Comparison of ENCODE assay signal across 8 mouse cellular contexts in genomic region chr2:33543429-33544202, GRCm38 (mm10).
DNase-seq lines count a peak whose midpoint lies in the region; ATAC-seq and TF ChIP-seq lines count a peak whose summit lies in the region.

No protein-coding gene starts in this region.

- H3K27me3 ChIP-seq in intestine, embryonic 14.5 days (replicated peaks; ENCODE audit: control insufficient read depth, insufficient read depth, low read length), result peaks cover 56% of the 10 kb centered on the region
- H3K27me3 ChIP-seq in limb, embryonic 12.5 days, result peaks cover 60% of the 10 kb centered on the region

- H3K4me3 ChIP-seq in embryonic fibroblast, embryonic 13.5 days (ENCODE audit: insufficient read depth, low read length), result peak overlapping the region; percentile 15; the same call in 1 of the 2 replicates
- peak overlapping the region; percentile 45 for H3K4me3 ChIP-seq in intestine, embryonic 14.5 days (ENCODE audit: low read depth, low read length)
- H3K4me3 ChIP-seq in limb, embryonic 12.5 days (replicated peaks), result peak overlapping the region; percentile 48

- TF ChIP-seq CTCF in embryonic fibroblast, embryonic 13.5 days (IDR thresholded peaks at IDR 0.05; ENCODE audit: borderline replicate concordance, insufficient read depth, low read length), result no peak

- WGBS in intestine, embryonic 14.5 days, result 2% methylated on average over 38 of the region's 38 CpGs
- under 1% methylated on average over 36 of the region's 38 CpGs for WGBS in limb, embryonic 12.5 days

- peak; percentile 84 for DNase-seq in heart, adult 11 months
- no peak for DNase-seq in heart, postnatal 14 days
- DNase-seq in R1 (ENCODE audit: low read depth, low spot score), result peak; percentile 80
- peak; percentile 68 for DNase-seq in intestine, embryonic 14.5 days (ENCODE audit: low spot score)
- peak; percentile 90 for DNase-seq in retina, postnatal 1 day
- no peak for DNase-seq in spleen, postnatal 4 days (ENCODE audit: low spot score in 2 of 2)

- peak overlapping the region; percentile 67 for H3K4me2 ChIP-seq in intestine, embryonic 14.5 days (ENCODE audit: low read length)
- H3K4me2 ChIP-seq in limb, embryonic 12.5 days, result peak overlapping the region; percentile 89

- H3K9me3 ChIP-seq in intestine, embryonic 14.5 days (ENCODE audit: control insufficient read depth, low read length), result no peaks in the 10 kb centered on the region
- H3K9me3 ChIP-seq in limb, embryonic 12.5 days, result no peaks in the 10 kb centered on the region

- ATAC-seq in intestine, embryonic 14.5 days (replicated peaks; ENCODE audit: low FRiP score, low TSS enrichment, low read depth), result peak; percentile 48
- ATAC-seq in limb, embryonic 12.5 days (ENCODE audit: insufficient number of reproducible peaks, insufficient read depth, low FRiP score, low TSS enrichment, low read depth), result peak; percentile 67

- no peak for TF ChIP-seq POLR2A in embryonic fibroblast, embryonic 13.5 days (IDR thresholded peaks at IDR 0.05; ENCODE audit: low read depth, low read length)

- no peak overlapping the region for H3K27ac ChIP-seq in embryonic fibroblast, embryonic 13.5 days (ENCODE audit: insufficient read depth, low read length)
- no peak overlapping the region for H3K27ac ChIP-seq in intestine, embryonic 14.5 days (ENCODE audit: low read depth)
- H3K27ac ChIP-seq in limb, embryonic 12.5 days, result peak overlapping the region; percentile 62; the same call in 1 of the 2 replicates

- H3K9ac ChIP-seq in intestine, embryonic 14.5 days (ENCODE audit: low read length), result peak overlapping the region; percentile 1; the same call in 1 of the 2 replicates
- peak overlapping the region; percentile 53 for H3K9ac ChIP-seq in limb, embryonic 12.5 days (replicated peaks)

- intact Hi-C loops in heart, postnatal 14 days (cut with DNase I), result no loop called here

- no peaks in the 10 kb centered on the region for H3K36me3 ChIP-seq in intestine, embryonic 14.5 days (ENCODE audit: control insufficient read depth, insufficient read depth, low read length)
- no peaks in the 10 kb centered on the region for H3K36me3 ChIP-seq in limb, embryonic 12.5 days

- H3K4me1 ChIP-seq in embryonic fibroblast, embryonic 13.5 days (ENCODE audit: control insufficient read depth, insufficient read depth, low read length), result peaks cover 3% of the 10 kb centered on the region
- peaks cover 3% of the 10 kb centered on the region for H3K4me1 ChIP-seq in intestine, embryonic 14.5 days (replicated peaks; ENCODE audit: control insufficient read depth, insufficient read depth, low read length)
- H3K4me1 ChIP-seq in limb, embryonic 12.5 days (replicated peaks), result peaks cover 40% of the 10 kb centered on the region

Comparison
In these comparisons a context has a peak if more than half of its experiments do, and no peak if none do; other contexts are left out.
1. DNase-seq: peak in heart, adult 11 months (single experiment), R1 (single experiment), intestine, embryonic 14.5 days (single experiment) and retina, postnatal 1 day (single experiment); none in heart, postnatal 14 days (0 of 2) and spleen, postnatal 4 days (0 of 2).
2. Peak in every context shown above with its lines, with median percentiles within 50 percentile points of each other: H3K4me3 ChIP-seq.